Mouse (Mus musculus) B cell, adult (primary cell): ENCODE measurements around the gene Gldc. TPM values are rescaled to one million over a fixed set of nuclear protein-coding genes. Genes with fewer than 3 reads are reported as not detected.

Experiments used
- total RNA-seq: library from RNA; stranded (reverse); gene quantifications from 4 replicates; pipeline ENCODE4 v1.2.4, GENCODE M21; 2023; ENCODE audit not compliant: inconsistent age

Gldc gene
- total RNA-seq: 0.26 to 0.75 TPM (median 0.39 TPM) in 4 replicates

GRCm38 (mm10) chr19:30174919-30175571, at the start of gene Gldc:
Gene Gldc, minus strand, starts transcription at chr19:30175429.

Other genes with a start within 250 kb of the Gldc start
- not detected in 4 replicates for gene Trpd52l3, start 171.6 kb downstream of the Gldc start, total RNA-seq
- gene Uhrf2, start 144.9 kb downstream of the Gldc start, total RNA-seq: 71.7 to 90.2 TPM (median 79.6 TPM) in 4 replicates
- not detected in 4 replicates for gene Mbl2, start 57.5 kb upstream of the Gldc start, total RNA-seq